Mouse (Mus musculus) fat pad, adult 2 months (tissue): ENCODE measurements at regions not wholly inside any gene's neighbourhood (a gene's known extent, or its start where the extent isn't known, plus 50 kb on each side); places are given as distances from the start of the nearest gene placed in this dataset.

Experiments used
- DNase-seq: peaks from one replicate; pipeline ENCODE4 v3.0.0-alpha.2; 2011; ENCODE audit warnings: low read depth, low spot score; ENCODE audit errors: extremely low read depth

- DNase-seq: no peak
These were observed 142.6 kb downstream of the Fzd1 start for GRCm38 (mm10) chr5:4615233-4615632.

- DNase-seq: no peak
These were observed 160.4 kb downstream of the Fzd1 start for GRCm38 (mm10) chr5:4597471-4597870.

- peak; percentile 59 for DNase-seq
These were observed 162.8 kb downstream of the Fzd1 start for GRCm38 (mm10) chr5:4595010-4595409.

GRCm38 (mm10) chr5:4594562-4594961 lies 163.3 kb downstream of the Fzd1 start:
- DNase-seq: peak; percentile 58

GRCm38 (mm10) chr5:4593638-4594381 lies 164.0 kb downstream of the Fzd1 start:
- peak; percentile 43 for DNase-seq

- no peak for DNase-seq
These were observed 166.1 kb downstream of the Fzd1 start for GRCm38 (mm10) chr5:4591721-4592120.

GRCm38 (mm10) chr5:4582702-4583475 lies 174.9 kb downstream of the Fzd1 start:
- no peak for DNase-seq

GRCm38 (mm10) chr5:4580185-4580839 lies 177.5 kb downstream of the Fzd1 start:
- no peak for DNase-seq

GRCm38 (mm10) chr5:4578856-4579255 lies 179.0 kb downstream of the Fzd1 start:
- no peak for DNase-seq

GRCm38 (mm10) chr5:4577179-4577578 lies 180.7 kb downstream of the Fzd1 start:
- DNase-seq: no peak

GRCm38 (mm10) chr5:4563862-4564261 lies 194.0 kb downstream of the Fzd1 start:
- no peak for DNase-seq

GRCm38 (mm10) chr5:4561661-4562060 lies 196.2 kb downstream of the Fzd1 start:
- DNase-seq: no peak

GRCm38 (mm10) chr5:4561139-4561470 lies 196.7 kb downstream of the Fzd1 start:
- no peak for DNase-seq

GRCm38 (mm10) chr5:4560370-4561138 lies 197.3 kb downstream of the Fzd1 start:
- no peak for DNase-seq

- DNase-seq: peak; percentile 30
These were observed 202.9 kb downstream of the Fzd1 start for GRCm38 (mm10) chr5:4554972-4555371.

- no peak for DNase-seq
These were observed 219.3 kb downstream of the Fzd1 start for GRCm38 (mm10) chr5:4538572-4538971.

GRCm38 (mm10) chr5:4536790-4537189 lies 221.0 kb downstream of the Fzd1 start:
- DNase-seq: no peak

- no peak for DNase-seq
These were observed 221.9 kb downstream of the Fzd1 start for GRCm38 (mm10) chr5:4535951-4536350.

GRCm38 (mm10) chr5:4534512-4534911 lies 223.3 kb downstream of the Fzd1 start:
- DNase-seq: no peak

- DNase-seq: peak; percentile 46
These were observed 227.4 kb downstream of the Fzd1 start for GRCm38 (mm10) chr5:4530236-4531067.
